Mouse (Mus musculus): ENCODE results near the gene Cib3. TPM values are rescaled to one million over a fixed set of nuclear protein-coding genes. Genes with fewer than 3 reads are reported as not detected.

Cib3 gene
- total RNA-seq (2022) = not detected

DNA sequence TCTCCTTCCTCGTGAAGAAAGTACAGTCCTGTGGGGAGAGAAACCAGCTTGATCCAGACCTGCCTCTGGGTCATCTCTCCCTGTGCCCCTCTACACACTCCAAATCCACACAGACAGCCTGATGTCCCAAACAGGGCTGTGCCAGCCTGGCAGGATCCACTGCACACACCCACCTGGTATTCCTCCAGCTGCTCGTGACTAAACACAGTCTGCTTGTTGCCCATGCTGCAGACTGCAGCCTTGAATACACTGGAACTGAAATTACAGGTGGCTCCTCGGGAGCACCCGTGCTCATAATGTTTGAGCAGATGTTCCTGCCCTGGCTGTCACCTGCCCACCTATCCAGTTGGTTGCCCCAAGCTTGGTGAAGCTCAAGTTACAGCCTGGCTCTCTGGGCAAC lies at the start of gene Cib3:
Cib3 (minus strand) TSS at position 87 of the 400 bp plus-strand sequence.
- DNase-seq (ENCODE audit: low spot score in 2 of 2) = no peak

DNA sequence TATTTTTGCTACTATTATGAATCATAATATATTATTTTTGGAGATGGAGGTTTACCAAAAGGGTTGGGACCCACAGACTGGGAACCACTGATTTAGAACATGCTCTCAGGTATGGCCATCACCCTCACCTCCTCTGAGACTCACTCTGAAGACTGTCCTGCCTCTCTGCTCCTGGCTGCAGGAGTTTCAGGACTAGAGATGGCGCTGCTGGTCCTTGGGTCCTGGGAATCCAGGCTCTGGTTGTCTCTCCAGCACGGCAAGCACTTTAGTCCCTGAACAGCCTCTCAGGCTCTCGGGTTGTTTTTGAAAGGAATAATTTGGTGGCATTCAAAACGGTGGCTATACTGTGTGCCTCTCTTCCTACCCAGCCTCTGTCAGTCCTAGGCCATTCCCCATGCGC lies 49.2 kb upstream of the Cib3 start:
- DNase-seq (ENCODE audit: low spot score in 2 of 2) = no peak

DNA sequence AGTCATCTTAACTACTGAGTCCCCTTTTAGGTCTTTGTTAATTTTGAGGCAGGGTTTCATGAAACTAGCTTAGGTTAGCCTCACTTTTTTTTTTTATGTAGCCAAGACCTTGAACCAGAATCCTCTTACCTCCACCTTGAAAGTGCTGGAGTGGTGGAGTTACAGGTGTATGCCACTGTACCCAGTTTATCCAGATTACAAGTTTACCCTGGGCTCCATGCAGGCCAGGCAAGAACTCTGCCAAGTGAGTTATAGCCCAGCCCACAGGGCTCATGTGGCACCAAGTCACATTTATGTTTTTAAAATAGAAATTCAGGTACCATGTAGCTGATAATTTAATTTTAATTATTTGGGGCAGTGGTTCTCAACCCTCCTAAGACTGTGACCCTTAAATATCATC lies 48.8 kb upstream of the Cib3 start:
- no peak for DNase-seq (ENCODE audit: low spot score in 2 of 2)

DNA sequence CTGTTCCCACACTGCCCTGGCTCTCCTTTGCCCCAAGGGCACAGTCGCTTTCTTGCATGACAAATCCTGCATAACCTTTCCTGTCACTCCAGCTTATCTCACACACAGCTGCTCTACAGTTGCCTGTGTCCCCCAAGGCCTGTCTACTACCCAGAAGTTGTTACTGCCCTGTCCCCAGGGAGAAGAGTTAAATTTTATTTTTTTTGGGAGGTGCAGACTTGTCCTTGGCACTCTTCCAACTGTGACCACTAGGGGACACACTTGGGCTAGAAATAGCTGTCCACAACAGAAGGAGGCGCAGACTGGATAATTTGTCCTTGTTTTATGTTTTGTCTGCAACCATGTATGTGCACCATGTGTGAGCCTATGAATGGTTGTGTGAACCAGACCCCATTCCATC lies 48.4 kb upstream of the Cib3 start:
- no peak for DNase-seq (ENCODE audit: low spot score in 2 of 2)

DNA sequence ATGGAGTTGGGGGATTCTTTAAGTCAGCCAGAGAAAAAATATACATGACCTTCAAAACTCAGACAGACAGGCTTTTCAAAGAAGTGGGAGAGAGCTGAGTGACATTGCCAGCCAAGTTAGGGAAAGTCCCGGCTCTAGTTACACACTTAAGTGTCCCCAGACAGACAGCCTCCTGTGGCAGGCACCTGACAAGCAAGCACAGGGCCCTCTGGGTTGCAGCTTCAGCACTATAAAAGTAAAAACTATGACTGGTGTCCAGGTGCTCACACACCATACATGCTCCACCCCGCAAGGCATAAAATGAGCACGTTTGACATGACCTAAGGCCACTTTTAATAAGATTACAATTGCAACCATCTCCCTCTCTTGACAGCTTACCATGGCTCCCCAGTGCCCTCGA lies 47.9 kb upstream of the Cib3 start:
- DNase-seq (ENCODE audit: low spot score in 2 of 2) = no peak

DNA sequence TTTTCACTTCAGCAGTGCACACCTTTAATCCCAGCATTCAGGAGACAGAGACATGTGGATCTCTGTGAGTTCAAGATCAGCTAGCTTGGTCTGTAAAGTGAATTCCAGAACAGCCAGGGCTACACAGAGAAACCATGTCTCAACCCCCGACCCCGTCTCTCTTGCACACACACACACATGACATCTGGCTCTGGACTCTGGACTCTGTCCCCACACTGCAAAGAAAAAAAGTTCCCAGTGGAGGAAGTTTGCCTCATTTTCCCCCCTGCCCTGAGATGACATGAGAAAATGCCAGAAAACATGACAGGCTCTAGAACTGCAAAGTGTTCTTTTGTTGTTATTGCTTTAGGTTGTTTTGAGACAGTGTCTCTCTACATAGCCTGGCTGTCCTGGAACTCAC lies 47.2 kb upstream of the Cib3 start:
- DNase-seq (ENCODE audit: low spot score in 2 of 2) = no peak

DNA sequence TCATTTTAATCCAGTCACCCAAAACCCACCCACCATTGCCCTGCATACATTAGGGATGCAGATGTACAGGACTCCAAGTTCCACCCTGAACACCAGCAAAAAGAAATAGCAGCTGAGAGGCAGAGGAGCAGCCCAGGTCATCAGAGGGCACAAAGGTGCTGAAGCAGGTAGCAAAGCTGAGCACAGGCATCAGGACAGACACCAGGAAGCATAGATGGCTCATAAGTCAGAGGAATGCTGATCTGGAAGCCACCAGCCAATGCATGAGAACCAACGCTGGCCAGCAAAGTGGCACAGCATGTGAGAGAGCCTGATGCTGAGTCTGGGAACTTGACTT lies 45.2 kb upstream of the Cib3 start:
- DNase-seq (ENCODE audit: low spot score in 2 of 2) = no peak

DNA sequence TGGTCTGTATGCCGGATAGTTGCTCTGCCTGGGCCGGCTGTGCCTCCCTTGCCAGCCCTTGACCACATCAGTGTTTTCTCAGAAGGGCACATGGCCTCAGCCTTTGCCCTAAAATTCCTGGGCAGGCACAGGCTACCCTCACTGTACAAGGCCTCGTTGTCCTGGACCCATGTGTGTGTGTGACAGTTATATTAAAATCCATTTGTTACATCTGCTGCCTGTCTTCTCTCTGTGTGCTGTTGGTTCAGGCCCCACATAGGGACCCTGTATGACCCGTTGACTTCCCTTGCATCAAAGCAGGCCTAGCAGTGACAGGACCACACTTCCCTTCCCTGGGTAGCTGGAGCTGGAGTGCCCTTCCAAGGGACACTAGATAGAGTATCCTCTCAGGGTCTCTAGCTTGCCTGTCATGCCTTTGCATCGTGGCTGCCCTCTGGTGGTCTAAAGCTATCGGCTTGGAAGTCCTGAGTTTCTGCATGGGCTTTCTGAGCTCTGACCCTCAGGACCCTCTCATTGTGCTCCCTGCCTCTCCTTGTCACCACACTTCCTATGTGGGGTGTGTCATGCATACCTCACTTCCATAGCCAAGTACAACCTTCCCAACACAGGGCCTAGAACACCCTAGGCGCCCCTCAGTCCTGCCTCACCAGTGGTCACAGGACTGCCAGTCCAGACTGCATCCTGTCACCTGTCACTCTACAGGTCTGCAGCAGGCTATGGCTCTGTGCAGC lies 44.7 kb upstream of the Cib3 start:
- no peak for DNase-seq (ENCODE audit: low spot score in 2 of 2)

DNA sequence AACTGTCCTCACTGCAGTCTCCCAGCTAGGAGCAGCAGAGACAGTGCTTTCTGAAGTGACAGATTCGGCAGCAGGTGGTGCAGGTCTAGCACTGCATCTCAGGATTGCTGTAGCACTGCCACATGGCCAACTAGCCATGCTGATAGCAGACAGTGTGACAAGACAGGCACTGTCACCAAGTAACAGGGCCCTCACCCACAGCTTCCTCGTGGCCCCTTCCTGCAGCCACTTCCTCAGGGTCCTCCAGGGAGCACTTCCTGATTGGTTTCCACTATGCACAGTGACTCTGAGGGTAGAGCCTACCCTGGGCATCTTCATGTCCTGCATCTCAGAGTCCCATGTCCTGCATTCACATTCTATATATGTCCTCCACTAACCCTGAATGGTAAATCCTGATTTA lies 32.0 kb upstream of the Cib3 start:
- no peak for DNase-seq (ENCODE audit: low spot score in 2 of 2)

DNA sequence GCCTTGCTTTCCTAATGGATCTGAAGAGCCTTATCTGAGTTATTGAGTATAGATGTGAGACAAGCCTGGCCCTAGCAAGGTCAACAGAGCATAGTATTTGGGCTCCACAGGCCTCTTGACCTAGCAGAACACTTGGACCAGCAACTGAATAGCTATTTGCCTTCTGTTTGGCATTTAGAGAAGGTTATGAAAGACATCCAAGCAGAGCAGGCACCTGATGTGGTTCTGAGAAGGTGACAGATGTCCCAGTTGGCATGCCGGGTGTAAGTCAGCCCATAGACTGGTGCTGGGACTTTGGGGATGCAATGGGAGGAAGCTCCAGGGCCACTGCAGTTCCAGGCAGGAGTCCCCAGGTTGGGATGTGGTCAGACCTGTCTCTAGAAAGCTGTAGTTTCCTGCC lies 29.6 kb upstream of the Cib3 start:
- no peak for DNase-seq (ENCODE audit: low spot score in 2 of 2)

DNA sequence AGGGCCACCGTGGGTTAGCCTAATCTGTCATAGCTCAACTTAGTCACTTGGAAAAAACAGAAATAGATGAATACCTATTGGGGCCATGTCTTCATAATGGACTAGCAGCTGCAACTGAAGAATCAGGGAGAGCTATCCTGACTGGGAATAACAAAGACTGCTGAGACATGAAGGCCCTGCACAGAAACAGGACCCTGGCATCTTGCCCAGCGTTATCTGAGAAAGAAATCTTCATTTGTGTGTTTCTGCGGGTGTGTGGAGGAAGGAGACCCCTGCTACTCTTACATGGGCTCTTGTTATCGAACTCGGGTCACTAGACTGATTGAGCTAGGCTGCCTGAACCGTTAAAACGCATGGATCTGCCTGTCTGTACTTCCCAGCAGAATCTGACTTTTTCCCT lies 28.3 kb upstream of the Cib3 start:
- DNase-seq (ENCODE audit: low spot score in 2 of 2) = no peak

DNA sequence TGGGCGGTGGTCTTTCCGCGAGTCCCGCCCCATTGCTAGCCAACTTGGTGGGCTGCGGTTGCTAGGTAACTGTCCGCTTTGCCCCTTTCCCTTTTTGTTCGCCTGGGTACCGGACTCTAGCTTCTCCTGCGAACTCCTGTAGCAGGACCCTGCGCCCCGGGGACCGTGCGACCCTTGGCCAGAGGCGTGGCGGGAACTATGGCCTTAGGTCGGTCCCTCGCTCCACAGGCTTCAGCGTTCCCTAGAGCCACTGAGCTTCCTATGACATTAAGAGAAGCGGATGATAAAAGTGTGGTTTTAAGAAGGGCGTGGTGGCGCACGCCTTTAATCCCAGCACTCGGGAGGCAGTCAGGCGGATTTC lies 27.7 kb upstream of the Cib3 start:
- DNase-seq (ENCODE audit: low spot score in 2 of 2) = no peak

DNA sequence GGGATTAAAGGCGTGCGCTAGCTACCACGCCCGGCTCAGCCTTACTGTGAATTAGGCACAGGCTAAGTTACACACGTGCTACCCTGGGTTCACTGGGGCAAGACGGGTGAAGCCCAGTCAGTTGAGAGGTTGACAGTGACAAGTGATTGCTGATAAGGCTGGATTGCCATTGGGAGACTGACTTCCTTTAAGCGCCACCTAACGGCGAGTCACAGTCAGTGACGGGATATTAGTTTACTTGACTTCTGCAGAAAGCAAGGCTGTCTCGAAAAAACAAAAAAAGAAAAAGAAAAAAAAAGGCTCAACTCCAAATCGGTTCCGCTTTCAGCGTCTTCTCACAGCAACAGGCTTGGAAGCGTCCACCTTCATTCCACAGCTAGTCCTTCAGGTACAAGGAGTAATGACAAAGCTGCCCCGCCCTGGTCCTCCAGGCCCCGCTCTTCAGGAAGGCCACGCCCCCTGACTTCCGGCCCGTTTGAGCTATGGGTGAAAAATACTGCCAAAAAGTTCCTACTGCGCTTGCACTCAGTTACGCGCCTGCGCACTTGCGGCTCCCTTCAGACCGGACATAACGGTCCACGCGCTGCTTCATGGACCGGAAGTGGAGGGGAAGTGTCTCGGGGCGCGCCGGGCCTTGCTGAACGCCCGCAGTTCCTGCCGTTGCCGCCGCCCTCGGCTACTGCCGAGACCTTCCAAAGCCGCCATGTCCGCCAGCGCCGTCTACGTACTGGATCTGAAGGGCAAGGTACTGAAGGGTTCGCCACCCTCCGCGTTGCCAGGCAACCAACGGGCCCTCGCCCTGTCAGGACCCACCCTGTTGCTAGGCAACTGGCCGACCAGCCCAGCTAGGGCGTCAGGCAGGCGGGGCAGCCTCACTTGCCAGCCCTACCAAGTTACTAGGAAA lies 27.1 kb upstream of the Cib3 start, which contains the start of gene Ap1m1:
Ap1m1 (plus strand) TSS at position 520 of the 904 bp plus-strand sequence.
- peak; percentile 95 to 98 for DNase-seq (ENCODE audit: low spot score in 2 of 2)

DNA sequence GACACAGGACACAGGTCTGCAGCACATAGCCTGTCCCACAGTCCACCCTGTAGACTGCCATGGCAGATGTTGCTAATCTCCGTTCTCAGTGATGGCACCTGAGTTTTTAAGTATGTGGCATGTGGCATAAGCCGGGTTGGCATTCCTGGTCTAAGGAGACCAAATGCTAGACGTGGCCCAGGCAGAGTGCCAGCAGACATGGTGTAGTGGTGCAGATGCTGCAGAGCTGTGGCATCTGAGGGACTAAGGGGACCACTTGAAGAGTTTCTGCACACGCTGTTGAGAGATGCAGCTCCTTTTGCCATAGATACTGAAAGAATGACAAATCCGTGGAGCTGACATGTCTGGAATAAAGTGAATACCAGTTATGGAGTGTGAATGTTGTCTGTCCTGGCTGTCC lies 10.0 kb upstream of the Cib3 start:
- no peak for DNase-seq (ENCODE audit: low spot score in 2 of 2)

DNA sequence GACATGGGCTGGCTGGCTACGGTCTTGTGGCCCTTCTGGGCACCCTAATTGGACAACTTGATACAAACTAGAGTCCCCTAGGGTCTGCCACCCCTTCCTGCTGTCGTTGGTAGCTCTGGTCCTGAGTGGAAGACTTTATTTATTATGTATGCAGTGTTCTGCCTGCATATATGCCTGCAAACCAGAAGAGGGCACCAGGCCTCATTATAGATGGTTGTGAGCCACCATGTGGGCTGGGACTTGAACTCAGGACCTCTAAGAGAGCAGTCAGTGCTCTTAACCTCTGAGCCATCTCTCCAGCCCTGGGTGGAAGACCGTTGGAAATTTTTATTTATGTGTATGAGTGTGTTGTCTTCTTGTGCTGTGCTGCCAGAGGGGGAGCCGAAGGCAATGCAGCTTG lies 8.1 kb upstream of the Cib3 start:
- DNase-seq (ENCODE audit: low spot score in 2 of 2) = no peak

DNA sequence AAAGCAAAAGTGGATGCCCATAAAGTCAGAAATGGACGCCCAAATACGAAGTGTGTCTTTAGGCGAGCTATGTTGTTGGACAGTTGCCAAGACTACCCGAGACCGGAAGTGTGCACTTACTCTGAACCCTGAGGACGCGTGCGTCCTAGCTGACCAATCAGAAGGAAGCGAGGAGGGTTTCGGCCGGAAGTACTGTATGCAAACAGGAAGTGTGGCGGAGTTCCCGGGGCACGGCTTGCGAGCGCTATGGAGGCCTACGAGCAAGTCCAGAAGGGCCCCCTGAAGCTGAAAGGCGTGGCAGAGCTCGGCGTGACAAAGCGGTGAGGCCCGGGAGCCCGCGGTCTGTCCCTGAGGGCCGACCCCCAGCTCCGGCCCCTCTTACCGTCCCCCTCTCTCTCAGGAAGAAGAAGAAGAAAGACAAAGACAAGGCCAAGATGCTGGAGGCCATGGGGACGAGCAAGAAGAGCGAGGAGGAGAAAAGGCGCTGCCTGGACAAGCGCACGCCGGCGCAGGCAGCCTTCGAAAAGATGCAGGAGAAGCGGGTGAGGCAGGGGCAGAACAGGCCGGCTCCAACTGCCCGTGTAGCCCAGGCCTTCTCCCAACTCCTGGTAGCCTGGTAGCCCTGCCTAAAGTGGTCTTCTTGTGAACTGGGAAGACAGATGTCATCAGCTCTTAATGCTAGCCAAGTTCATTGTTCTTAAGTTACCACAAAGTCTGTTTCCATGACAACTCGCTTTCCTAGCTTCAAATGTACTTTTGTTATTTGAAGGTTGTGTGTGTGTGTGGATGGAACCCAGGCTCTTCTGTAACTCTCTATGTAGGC lies 7.1 kb upstream of the Cib3 start, which contains the start of gene Fam32a:
Fam32a (plus strand) TSS at position 190 of the 823 bp plus-strand sequence.
- peak; percentile 79 to 83 for DNase-seq (ENCODE audit: low spot score in 2 of 2)

DNA sequence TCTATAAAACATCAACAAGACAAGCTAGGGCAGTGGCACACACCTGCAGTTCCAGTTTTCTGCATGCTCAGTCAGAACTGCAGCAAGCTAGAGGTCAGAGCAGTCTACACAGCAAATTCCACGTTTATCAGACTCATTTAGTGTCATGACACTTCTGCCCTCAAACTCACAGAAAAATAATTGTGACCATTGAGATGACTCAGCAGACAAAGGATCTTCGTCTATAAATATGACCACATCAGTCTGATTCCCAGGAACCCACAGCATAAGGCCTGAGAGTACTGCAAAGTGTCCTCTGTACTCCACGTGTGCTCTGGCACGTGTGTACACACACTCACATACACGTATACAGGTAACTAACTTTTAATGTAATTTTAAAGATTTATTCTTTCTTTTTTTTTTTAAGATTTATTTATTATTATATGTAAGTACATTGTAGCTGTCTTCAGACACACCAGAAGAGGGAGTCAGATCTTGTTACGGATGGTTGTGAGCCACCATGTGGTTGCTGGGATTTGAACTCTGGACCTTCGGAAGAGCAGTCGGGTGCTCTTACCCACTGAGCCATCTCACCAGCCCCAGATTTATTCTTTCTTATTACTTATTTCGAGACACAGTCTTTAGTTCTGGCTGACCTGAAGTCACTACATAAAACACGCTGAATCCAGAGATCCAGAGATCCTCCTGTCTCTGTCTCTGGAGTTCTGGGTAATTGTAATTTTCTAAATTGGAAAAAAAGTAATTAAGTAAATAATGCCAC lies 6.3 kb upstream of the Cib3 start:
- DNase-seq (ENCODE audit: low spot score in 2 of 2) = no peak

DNA sequence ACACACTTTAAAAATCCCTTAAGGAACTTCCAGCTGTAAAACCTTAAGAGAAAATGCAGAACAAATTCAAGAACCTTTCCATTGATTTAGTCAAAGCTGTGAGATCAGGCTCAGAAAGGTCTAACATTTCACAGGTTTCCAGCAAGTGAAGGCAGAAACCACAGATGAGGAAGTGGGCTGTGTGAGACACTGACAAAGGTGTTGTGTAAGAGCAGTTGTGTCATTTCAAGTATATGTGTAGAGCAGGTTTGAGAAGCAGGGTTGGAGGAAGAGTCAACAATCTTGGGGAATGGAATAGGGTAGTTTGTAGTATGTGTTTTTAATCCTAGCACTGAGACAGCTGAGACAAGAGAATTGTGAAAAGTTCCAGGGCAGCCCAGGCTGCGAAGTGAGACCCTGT lies 3.2 kb upstream of the Cib3 start:
- no peak for DNase-seq (ENCODE audit: low spot score in 2 of 2)

DNA sequence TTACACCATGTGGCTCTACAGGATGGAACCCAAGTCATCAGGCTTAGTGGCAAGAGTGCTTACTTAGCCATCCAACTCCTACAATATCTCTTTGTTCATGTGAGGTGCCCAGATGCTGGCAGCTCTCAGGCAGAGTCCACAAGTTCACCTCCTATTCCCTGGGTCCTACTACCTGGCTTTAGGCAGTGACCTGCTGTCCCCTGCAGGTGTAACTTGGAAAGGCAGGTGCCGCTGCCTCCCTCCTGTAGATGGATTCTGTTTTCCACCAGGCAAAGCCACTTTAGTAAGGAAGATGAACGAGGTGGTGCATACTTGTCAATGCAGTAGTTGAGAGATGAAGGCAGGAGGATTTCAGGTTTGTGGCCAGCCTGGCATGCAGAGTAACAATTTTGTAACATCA lies 2.4 kb upstream of the Cib3 start:
- no peak for DNase-seq (ENCODE audit: low spot score in 2 of 2)

DNA sequence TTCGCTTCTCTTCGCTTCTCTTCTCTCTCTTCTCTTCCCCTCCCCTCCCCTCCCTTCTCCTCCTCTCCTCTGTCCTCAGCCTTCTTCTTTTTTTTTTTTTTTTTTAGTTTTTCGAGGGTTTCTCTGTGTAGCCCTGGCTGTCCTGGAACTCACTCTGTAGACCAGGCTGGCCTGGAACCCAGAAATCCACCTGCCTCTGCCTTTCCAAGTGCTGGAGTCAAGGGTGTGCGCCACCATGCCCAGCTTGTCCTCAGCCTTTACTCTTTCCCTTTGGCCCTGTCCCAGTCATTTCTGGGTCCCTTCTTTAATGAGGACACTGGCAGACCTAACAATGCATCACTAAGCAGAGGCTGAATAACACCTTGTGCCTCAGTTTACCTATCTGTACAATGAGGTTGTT lies 899 bp upstream of the Cib3 start, which contains the start of gene Gm11034:
Gm11034 (minus strand) TSS at position 101 of the 400 bp plus-strand sequence.
- no peak for DNase-seq (ENCODE audit: low spot score in 2 of 2)

DNA sequence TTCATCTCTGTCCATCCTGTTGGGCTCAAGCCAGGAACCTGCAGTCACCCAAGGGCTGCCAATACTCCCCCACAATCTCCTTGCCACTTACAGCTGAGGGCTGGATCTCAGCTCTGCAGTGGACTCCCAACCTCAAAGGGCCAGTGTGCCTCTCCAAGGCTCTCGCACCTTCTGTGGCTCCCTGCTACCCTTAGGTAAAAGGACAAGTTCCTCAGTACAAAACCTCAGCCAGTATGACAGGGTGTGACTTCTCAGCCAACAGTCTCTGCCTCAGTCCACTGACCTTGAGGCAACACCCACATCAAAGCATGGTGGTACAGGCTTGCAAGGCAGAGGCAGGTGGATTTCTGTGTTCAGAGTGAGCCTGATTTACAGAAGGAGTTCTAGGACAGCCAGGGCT lies 791 bp downstream of the Cib3 start:
- no peak for DNase-seq (ENCODE audit: low spot score in 2 of 2)

All from gastrocnemius, adult 8-10 months (tissue).